Mouse (Mus musculus) neural tube, embryonic 11.5 days (tissue): Measurements from ENCODE around the gene Arhgap23. TPM values are rescaled to one million over a fixed set of nuclear protein-coding genes. Genes with fewer than 3 reads are reported as not detected.

Experiments
- ATAC-seq: fragments of 200-750 bp; cut with Nextera tagmentation; 2 replicates; pipeline ENCODE4 v1.8.0; 2017; ENCODE audit warnings: moderate number of reproducible peaks, mild to moderate bottlenecking, moderate TSS enrichment, moderate library complexity; ENCODE audit not compliant: insufficient read depth, low FRiP score, low TSS enrichment
- DNase-seq: peaks from one replicate; pipeline ENCODE4 v3.0.0-alpha.2; 2015; ENCODE audit warnings: low spot score
- H3K27ac ChIP-seq: fragments of 300-500 bp; sonication (generic); 2 replicates; pipeline ENCODE4 v1.5.1; 2014; ENCODE audit warnings: low read depth, mild to moderate bottlenecking, low read length
- H3K27me3 ChIP-seq: fragments of 300-500 bp; sonication (generic); 2 replicates; pipeline ENCODE4 v1.6.1; 2014; ENCODE audit warnings: mild to moderate bottlenecking, low read length, mixed read lengths; ENCODE audit not compliant: control insufficient read depth, insufficient read depth
- H3K36me3 ChIP-seq: fragments of 300-500 bp; sonication (generic); 2 replicates; pipeline ENCODE4 v1.6.1; 2014; ENCODE audit warnings: mild to moderate bottlenecking, low read length, moderate library complexity, mixed read lengths; ENCODE audit not compliant: control insufficient read depth, insufficient read depth
- H3K4me1 ChIP-seq: fragments of 300-500 bp; sonication (generic); 2 replicates; pipeline ENCODE4 v1.6.1; 2014; ENCODE audit warnings: low read length, mixed read lengths; ENCODE audit not compliant: control insufficient read depth, insufficient read depth
- H3K4me2 ChIP-seq: fragments of 300-500 bp; sonication (generic); 2 replicates; pipeline ENCODE4 v1.6.1; 2014; ENCODE audit warnings: low read depth, mild to moderate bottlenecking, moderate library complexity
- H3K4me3 ChIP-seq: fragments of 300-500 bp; sonication (generic); 2 replicates; pipeline ENCODE4 v1.5.1; 2014; ENCODE audit warnings: low read depth, low read length
- H3K9ac ChIP-seq: fragments of 300-500 bp; sonication (generic); 2 replicates; pipeline ENCODE4 v1.6.1; 2014; ENCODE audit warnings: mild to moderate bottlenecking, low read length
- H3K9me3 ChIP-seq: fragments of 300-500 bp; sonication (generic); 2 replicates; pipeline ENCODE4 v1.6.1; 2016; ENCODE audit warnings: low read length; ENCODE audit not compliant: control insufficient read depth
- WGBS: fragments of 180-500 bp; shearing (Covaris S2); extraction: QIAGEN DNeasy Blood & Tissue Kit; methylation state at CpG from one replicate; pipeline ENCODE4 v1.1.7; 2014; 5-methylcytosine and 5-hydroxymethylcytosine counted together
- polyA plus RNA-seq: library from polyadenylated mRNA; unstranded; fragments of >200 nt; fragmentation: Nextera tagmentation; extraction: Ambion mirVana; gene quantifications from 2 replicates; pipeline ENCODE4 v1.2.1, GENCODE M21; 2014

Arhgap23 gene
- 4.1 and 5.2 TPM in 2 replicates for polyA plus RNA-seq

- H3K27ac ChIP-seq, result no peak within 1 kb of the TSS
- H3K9me3 ChIP-seq, result no peaks in the 10 kb centered on the region
- H3K27me3 ChIP-seq, result no peaks in the 10 kb centered on the region
- H3K4me3 ChIP-seq, result peak within 1 kb of the TSS; percentile 52
- H3K36me3 ChIP-seq, result no peaks in the 10 kb centered on the region
- ATAC-seq (peak; percentile 74), DNase-seq (peak; percentile 85)
- peaks cover 9% of the 10 kb centered on the region for H3K4me1 ChIP-seq
- under 1% methylated on average over 29 of the region's 29 CpGs for WGBS
- H3K4me2 ChIP-seq, result peak within 1 kb of the TSS; percentile 52
- H3K9ac ChIP-seq, result peak within 1 kb of the TSS; percentile 56
Observed at GRCm38 (mm10) chr11:97415330-97415711, at the start of gene Arhgap23. Arhgap23 (plus strand) TSS chr11:97415533.

GRCm38 (mm10) chr11:97365556-97365955, 49.8 kb upstream of the Arhgap23 start:
- Histone ChIP-seq H3K4me2 (no peak overlapping the region; the same call in 1 of the 2 replicates), H3K27me3 (no peaks in the 10 kb centered on the region), H3K4me3 (no peak overlapping the region), H3K9me3 (no peaks in the 10 kb centered on the region), H3K9ac (no peak overlapping the region; the same call in 1 of the 2 replicates), H3K36me3 (no peaks in the 10 kb centered on the region), H3K4me1 (peaks cover 20% of the 10 kb centered on the region), H3K27ac (no peak overlapping the region)
- ATAC-seq (no peak), DNase-seq (no peak)
- WGBS, result 80% methylated on average over 1 of the region's 1 CpGs

GRCm38 (mm10) chr11:97368501-97368900, 46.8 kb upstream of the Arhgap23 start:
- WGBS, result 93% methylated on average over 5 of the region's 5 CpGs
- Histone ChIP-seq H3K4me1 (peaks cover 20% of the 10 kb centered on the region), H3K27ac (no peak overlapping the region), H3K9me3 (no peaks in the 10 kb centered on the region), H3K4me3 (no peak overlapping the region), H3K27me3 (no peaks in the 10 kb centered on the region), H3K4me2 (no peak overlapping the region), H3K9ac (no peak overlapping the region), H3K36me3 (no peaks in the 10 kb centered on the region)
- no peak for DNase-seq
- no peak for ATAC-seq

GRCm38 (mm10) chr11:97370329-97371091, 44.8 kb upstream of the Arhgap23 start:
- 68% methylated on average over 7 of the region's 7 CpGs for WGBS
- peaks cover 2% of the 10 kb centered on the region; the same call in 1 of the 2 replicates for H3K36me3 ChIP-seq
- H3K9me3 ChIP-seq, result no peaks in the 10 kb centered on the region
- no peak for DNase-seq
- H3K9ac ChIP-seq, result no peak overlapping the region
- no peak overlapping the region for H3K27ac ChIP-seq
- no peak for ATAC-seq
- H3K27me3 ChIP-seq, result no peaks in the 10 kb centered on the region
- H3K4me2 ChIP-seq, result no peak overlapping the region
- no peak overlapping the region for H3K4me3 ChIP-seq
- H3K4me1 ChIP-seq, result peaks cover 3% of the 10 kb centered on the region; the same call in 1 of the 2 replicates

DNA sequence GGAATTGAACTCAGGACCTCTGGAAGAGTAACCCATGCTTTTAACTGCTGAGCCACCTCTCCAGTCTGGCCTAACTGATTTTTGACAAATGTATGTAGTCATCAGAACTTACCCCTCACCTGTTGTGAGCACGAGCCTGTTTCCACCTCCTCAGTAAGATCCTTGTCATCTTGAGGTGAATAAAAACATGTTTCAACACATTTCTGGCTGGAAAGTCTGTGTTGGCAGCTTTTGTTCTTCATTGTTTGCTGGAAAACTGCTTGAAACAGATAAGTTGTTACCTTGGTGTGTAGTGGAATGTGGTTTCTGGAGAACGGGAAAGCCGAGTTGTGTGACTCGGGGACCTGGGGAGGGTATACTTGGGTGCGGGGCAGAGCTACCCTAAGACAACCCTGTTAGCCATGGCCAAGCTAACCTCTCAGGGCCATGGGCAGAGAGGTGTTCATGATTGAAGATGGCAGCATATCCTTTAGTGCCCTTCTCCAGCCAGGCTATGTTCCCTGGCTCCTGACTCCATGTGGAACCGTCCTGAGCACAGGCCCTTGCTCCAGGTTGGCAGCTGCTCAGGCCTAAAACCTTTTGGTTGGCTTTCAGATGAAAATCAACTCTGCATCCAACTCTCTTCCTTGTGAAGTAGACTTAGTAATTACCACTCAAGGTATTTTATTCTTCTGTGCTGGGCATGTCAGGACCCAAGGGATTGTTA, 43.0 kb upstream of the Arhgap23 start:
- no peaks in the 10 kb centered on the region for H3K4me1 ChIP-seq
- no peaks in the 10 kb centered on the region for H3K9me3 ChIP-seq
- H3K4me2 ChIP-seq, result no peak overlapping the region
- DNase-seq, result no peak
- H3K27me3 ChIP-seq, result no peaks in the 10 kb centered on the region
- ATAC-seq, result no peak
- H3K9ac ChIP-seq, result no peak overlapping the region
- no peak overlapping the region for H3K27ac ChIP-seq
- WGBS, result 89% methylated on average over 6 of the region's 6 CpGs
- peaks cover 4% of the 10 kb centered on the region for H3K36me3 ChIP-seq
- H3K4me3 ChIP-seq, result no peak overlapping the region

DNA sequence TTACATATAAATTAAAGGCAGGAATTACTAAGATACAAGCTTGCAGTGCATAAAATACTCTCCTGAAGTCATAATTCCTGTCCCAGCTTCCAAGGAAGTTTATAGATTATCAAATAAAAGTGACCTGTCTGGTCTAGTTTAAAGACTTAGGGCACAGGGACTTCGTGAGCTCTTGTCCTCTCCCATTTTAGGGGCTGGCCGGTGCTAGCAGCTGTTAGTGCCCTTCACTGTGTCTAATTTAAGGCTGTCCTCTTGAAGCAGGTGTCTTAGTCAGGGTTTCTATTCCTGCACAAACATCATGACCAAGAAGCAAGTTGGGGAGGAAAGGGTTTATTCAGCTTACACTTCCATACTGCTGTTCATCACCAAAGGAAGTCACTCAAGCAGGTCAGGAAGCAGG, 41.9 kb upstream of the Arhgap23 start:
- H3K27me3 ChIP-seq, result no peaks in the 10 kb centered on the region
- H3K9ac ChIP-seq, result no peak overlapping the region
- no peak for ATAC-seq
- 88% methylated on average over 2 of the region's 2 CpGs for WGBS
- no peaks in the 10 kb centered on the region for H3K9me3 ChIP-seq
- no peaks in the 10 kb centered on the region for H3K4me1 ChIP-seq
- no peak overlapping the region for H3K4me2 ChIP-seq
- no peak for DNase-seq
- H3K36me3 ChIP-seq, result peaks cover 8% of the 10 kb centered on the region
- H3K27ac ChIP-seq, result no peak overlapping the region
- no peak overlapping the region for H3K4me3 ChIP-seq

GRCm38 (mm10) chr11:97380036-97380435, 35.3 kb upstream of the Arhgap23 start:
- 81% methylated on average over 3 of the region's 3 CpGs for WGBS
- H3K27me3 ChIP-seq, result no peaks in the 10 kb centered on the region
- no peak overlapping the region for H3K9ac ChIP-seq
- H3K4me3 ChIP-seq, result no peak overlapping the region
- DNase-seq (no peak), ATAC-seq (no peak)
- H3K27ac ChIP-seq, result no peak overlapping the region
- H3K4me1 ChIP-seq, result no peaks in the 10 kb centered on the region
- no peaks in the 10 kb centered on the region for H3K9me3 ChIP-seq
- peaks cover 17% of the 10 kb centered on the region for H3K36me3 ChIP-seq
- no peak overlapping the region for H3K4me2 ChIP-seq

DNA sequence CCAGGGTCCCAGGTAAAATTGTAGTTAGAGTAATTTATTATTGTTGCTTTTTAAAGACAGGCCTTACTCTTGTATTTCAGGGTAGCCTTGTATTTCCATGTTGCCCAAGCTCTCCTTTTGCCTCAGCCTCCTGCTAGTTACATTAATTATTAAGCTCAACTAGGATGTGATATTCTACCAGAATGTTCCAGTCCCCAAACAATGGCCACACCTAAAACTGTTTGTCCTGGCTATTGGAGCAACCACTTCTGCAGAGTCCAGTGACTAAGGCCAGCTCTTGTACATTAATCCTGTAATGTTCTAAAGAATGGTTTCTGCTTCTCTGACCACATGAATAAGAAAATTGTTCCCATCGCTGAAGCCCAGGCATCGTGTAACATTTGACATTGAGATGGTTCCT, 32.3 kb upstream of the Arhgap23 start:
- no peak overlapping the region for H3K27ac ChIP-seq
- H3K27me3 ChIP-seq, result no peaks in the 10 kb centered on the region
- H3K4me1 ChIP-seq, result no peaks in the 10 kb centered on the region
- H3K4me2 ChIP-seq, result no peak overlapping the region
- 97% methylated on average over 2 of the region's 2 CpGs for WGBS
- H3K4me3 ChIP-seq, result no peak overlapping the region
- ATAC-seq, result no peak
- H3K9ac ChIP-seq, result no peak overlapping the region
- DNase-seq, result no peak
- no peaks in the 10 kb centered on the region for H3K9me3 ChIP-seq
- peaks cover 13% of the 10 kb centered on the region for H3K36me3 ChIP-seq

GRCm38 (mm10) chr11:97383764-97384163, 31.6 kb upstream of the Arhgap23 start:
- Histone ChIP-seq H3K36me3 (peaks cover 11% of the 10 kb centered on the region), H3K4me3 (no peak overlapping the region), H3K9me3 (no peaks in the 10 kb centered on the region), H3K27ac (no peak overlapping the region), H3K4me1 (no peaks in the 10 kb centered on the region), H3K27me3 (no peaks in the 10 kb centered on the region), H3K9ac (no peak overlapping the region), H3K4me2 (no peak overlapping the region)
- ATAC-seq (no peak), DNase-seq (no peak)
- 73% methylated on average over 2 of the region's 2 CpGs for WGBS
